Mouse (Mus musculus) limb, embryonic 11.5 days (tissue): ENCODE measurements around the gene 4933427I04Rik. TPM values are rescaled to one million over a fixed set of nuclear protein-coding genes. Genes with fewer than 3 reads are reported as not detected.

Experiments used
- ATAC-seq: fragments of 200-750 bp; cut with Nextera tagmentation; 2 replicates; pipeline ENCODE4 v1.8.0; 2017; ENCODE audit warnings: low read depth; ENCODE audit not compliant: insufficient number of reproducible peaks, low FRiP score, low TSS enrichment
- DNase-seq: peaks from one replicate; pipeline ENCODE4 v3.0.0-alpha.2; 2015; ENCODE audit warnings: low spot score
- H3K27ac ChIP-seq: fragments of 300-500 bp; sonication (generic); replicated peaks from 2 replicates; pipeline ENCODE4 v1.5.1; 2014; ENCODE audit warnings: low read depth, mild to moderate bottlenecking, low read length
- H3K27me3 ChIP-seq: fragments of 300-500 bp; sonication (generic); 2 replicates; pipeline ENCODE4 v1.6.1; 2014; ENCODE audit warnings: mild to moderate bottlenecking, low read length, mixed read lengths; ENCODE audit not compliant: control insufficient read depth, insufficient read depth
- H3K36me3 ChIP-seq: fragments of 300-500 bp; sonication (generic); 2 replicates; pipeline ENCODE4 v1.6.1; 2014; ENCODE audit warnings: mild to moderate bottlenecking, low read length, moderate library complexity, mixed read lengths; ENCODE audit not compliant: control insufficient read depth, insufficient read depth
- H3K4me1 ChIP-seq: fragments of 300-500 bp; sonication (generic); 2 replicates; pipeline ENCODE4 v1.6.1; 2014; ENCODE audit warnings: low read length, mixed read lengths; ENCODE audit not compliant: control insufficient read depth, insufficient read depth
- H3K4me2 ChIP-seq: fragments of 300-500 bp; sonication (generic); 2 replicates; pipeline ENCODE4 v1.6.1; 2014; ENCODE audit warnings: low read depth, mild to moderate bottlenecking, moderate library complexity; ENCODE audit not compliant: severe bottlenecking
- H3K4me3 ChIP-seq: fragments of 300-500 bp; sonication (generic); 2 replicates; pipeline ENCODE4 v1.5.1; 2014; ENCODE audit warnings: low read depth, low read length
- H3K9ac ChIP-seq: fragments of 300-500 bp; sonication (generic); 2 replicates; pipeline ENCODE4 v1.6.1; 2014; ENCODE audit warnings: mild to moderate bottlenecking, low read length
- H3K9me3 ChIP-seq: fragments of 300-500 bp; sonication (generic); 2 replicates; pipeline ENCODE4 v1.6.1; 2016; ENCODE audit warnings: low read length; ENCODE audit not compliant: control insufficient read depth
- WGBS: fragments of 180-500 bp; shearing (Covaris S2); extraction: QIAGEN DNeasy Blood & Tissue Kit; methylation state at CpG from one replicate; pipeline ENCODE4 v1.1.7; 2014; 5-methylcytosine and 5-hydroxymethylcytosine counted together
- polyA plus RNA-seq: library from polyadenylated mRNA; unstranded; fragments of >200 nt; fragmentation: Nextera tagmentation; extraction: Ambion mirVana; gene quantifications from 2 replicates; pipeline ENCODE4 v1.2.1, GENCODE M21; 2014

4933427I04Rik gene
- polyA plus RNA-seq, 1 experiment from 2014 or later: not detected

DNA sequence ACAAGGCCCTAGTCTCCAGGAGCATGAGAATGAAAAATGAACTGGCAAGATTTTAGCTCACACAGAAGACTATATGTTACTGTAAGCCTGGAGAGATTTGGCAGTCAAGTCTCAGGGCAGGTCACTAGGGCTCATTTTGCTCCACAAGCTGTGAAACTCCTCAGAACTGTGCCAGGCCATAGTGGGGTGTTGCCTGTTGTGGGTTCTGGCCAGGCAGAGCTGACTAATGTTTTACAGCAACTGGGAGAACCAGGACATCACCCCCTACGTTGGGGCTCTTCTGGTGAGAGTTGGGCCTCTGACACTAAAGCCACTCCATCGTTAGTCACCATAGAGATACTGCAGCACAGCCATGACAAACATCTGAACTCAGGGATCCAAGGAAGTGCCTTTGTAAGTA is 324 bp downstream of the 4933427I04Rik start:
- Histone ChIP-seq H3K9me3 (no peaks in the 10 kb centered on the region), H3K27ac (no peak overlapping the region), H3K4me1 (no peaks in the 10 kb centered on the region), H3K4me2 (no peak overlapping the region), H3K27me3 (no peaks in the 10 kb centered on the region), H3K36me3 (no peaks in the 10 kb centered on the region), H3K4me3 (no peak overlapping the region), H3K9ac (no peak overlapping the region)
- DNase-seq (no peak), ATAC-seq (no peak)
- 58% methylated on average over 2 of the region's 2 CpGs for WGBS

DNA sequence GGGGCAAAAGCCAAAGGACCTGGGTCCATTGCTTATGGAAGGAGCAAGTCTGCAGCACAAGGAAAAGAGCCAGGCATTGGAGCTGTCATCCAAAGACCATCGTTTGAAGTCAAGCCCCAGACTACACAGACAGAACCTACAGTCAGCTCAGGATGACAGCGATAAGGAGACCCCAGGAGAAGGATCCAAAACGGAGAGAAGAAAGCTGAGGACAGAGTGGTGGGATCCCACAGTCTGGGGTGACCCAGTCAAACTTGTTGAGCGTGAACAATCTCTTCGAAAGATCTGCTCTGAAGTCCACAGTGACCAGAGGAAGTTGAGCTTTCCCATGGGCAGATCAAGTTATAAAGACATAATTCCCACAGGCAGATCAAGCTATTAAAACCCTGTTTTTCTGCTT is 1.1 kb downstream of the 4933427I04Rik start:
- Histone ChIP-seq H3K4me1 (no peaks in the 10 kb centered on the region), H3K36me3 (no peaks in the 10 kb centered on the region), H3K4me2 (no peak overlapping the region), H3K4me3 (no peak overlapping the region), H3K27me3 (no peaks in the 10 kb centered on the region), H3K9ac (no peak overlapping the region), H3K9me3 (no peaks in the 10 kb centered on the region), H3K27ac (no peak overlapping the region)
- WGBS: 80% methylated on average over 5 of the region's 5 CpGs
- no peak for DNase-seq
- no peak for ATAC-seq

- H3K9me3 ChIP-seq: no peaks in the 10 kb centered on the region
- DNase-seq (no peak), ATAC-seq (no peak)
- H3K4me1 ChIP-seq: no peaks in the 10 kb centered on the region
- H3K4me2 ChIP-seq: no peak overlapping the region
- no peak overlapping the region for H3K9ac ChIP-seq
- no peak overlapping the region for H3K4me3 ChIP-seq
- H3K36me3 ChIP-seq: no peaks in the 10 kb centered on the region
- H3K27me3 ChIP-seq: no peaks in the 10 kb centered on the region
- H3K27ac ChIP-seq: no peak overlapping the region
- 93% methylated on average over 5 of the region's 5 CpGs for WGBS
These were observed 34.2 kb downstream of the 4933427I04Rik start for GRCm38 (mm10) chr4:123893726-123894125.

DNA sequence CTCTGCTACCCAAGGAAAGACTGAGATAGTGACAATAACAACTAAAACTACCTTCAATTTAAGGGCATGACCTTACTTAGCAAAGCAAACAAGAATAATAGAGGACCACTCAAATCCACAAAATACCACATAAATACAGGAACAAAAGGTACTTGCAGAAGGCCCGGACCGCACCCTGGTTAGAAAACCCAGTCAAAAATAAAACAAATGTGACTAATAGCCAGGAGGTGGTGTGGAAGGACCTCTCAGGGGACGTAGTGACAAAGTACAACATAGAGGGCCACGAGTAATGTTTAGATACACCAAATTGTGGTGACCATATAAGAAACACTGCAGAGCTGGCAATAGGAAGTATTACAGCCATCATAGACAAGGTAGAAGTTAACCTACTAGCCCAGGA is 34.8 kb downstream of the 4933427I04Rik start:
- no peak for ATAC-seq
- Histone ChIP-seq H3K4me1 (no peaks in the 10 kb centered on the region), H3K27ac (no peak overlapping the region), H3K4me3 (no peak overlapping the region), H3K36me3 (no peaks in the 10 kb centered on the region), H3K4me2 (no peak overlapping the region), H3K9ac (no peak overlapping the region), H3K9me3 (no peaks in the 10 kb centered on the region), H3K27me3 (no peaks in the 10 kb centered on the region)
- 88% methylated on average over 4 of the region's 4 CpGs for WGBS
- DNase-seq: no peak

GRCm38 (mm10) chr4:123898696-123899095 is 39.2 kb downstream of the 4933427I04Rik start:
- DNase-seq: peak; percentile 71
- no peak for ATAC-seq
- Histone ChIP-seq H3K9me3 (no peaks in the 10 kb centered on the region), H3K4me1 (no peaks in the 10 kb centered on the region), H3K36me3 (no peaks in the 10 kb centered on the region), H3K27ac (no peak overlapping the region), H3K9ac (no peak overlapping the region), H3K4me3 (no peak overlapping the region), H3K4me2 (no peak overlapping the region), H3K27me3 (no peaks in the 10 kb centered on the region)
- 12% methylated on average over 5 of the region's 5 CpGs for WGBS

DNA sequence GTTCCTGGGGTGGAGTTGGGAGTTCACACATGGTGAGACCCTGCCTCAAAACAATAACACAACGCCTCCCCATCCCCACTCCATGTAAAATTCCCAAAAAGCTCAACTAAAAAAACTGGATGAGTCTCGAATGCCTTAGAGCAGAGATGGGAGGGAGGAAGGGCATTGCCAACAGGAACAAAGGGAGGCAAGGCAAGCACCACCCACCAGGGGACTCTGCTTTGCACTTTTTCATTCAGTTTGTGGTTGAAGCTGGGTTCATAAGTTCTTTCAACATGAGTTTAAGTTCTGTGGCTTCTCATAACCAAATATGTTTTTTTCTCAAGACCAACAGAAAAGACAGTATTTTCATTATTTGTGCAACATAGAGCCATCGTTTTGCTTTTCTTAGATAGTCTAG is 44.0 kb downstream of the 4933427I04Rik start:
- Histone ChIP-seq H3K36me3 (no peaks in the 10 kb centered on the region), H3K9me3 (no peaks in the 10 kb centered on the region), H3K4me2 (no peak overlapping the region), H3K4me1 (0 out of 2 replicates have a peak, but pooled peaks cover 2% of the 10 kb centered on the region), H3K27me3 (no peaks in the 10 kb centered on the region), H3K9ac (no peak overlapping the region), H3K27ac (no peak overlapping the region), H3K4me3 (no peak overlapping the region)
- WGBS: 80% methylated on average over 3 of the region's 3 CpGs
- DNase-seq (no peak), ATAC-seq (no peak)

- WGBS: 1% methylated on average over 49 of the region's 49 CpGs
- Histone ChIP-seq H3K27me3 (no peaks in the 10 kb centered on the region), H3K4me3 (peak within 1 kb of the TSS; percentile 72), H3K9me3 (no peaks in the 10 kb centered on the region), H3K36me3 (no peaks in the 10 kb centered on the region), H3K4me2 (peak within 1 kb of the TSS; percentile 56), H3K27ac (peak within 1 kb of the TSS; percentile 65), H3K4me1 (0 out of 2 replicates have a peak, but pooled peaks cover 2% of the 10 kb centered on the region), H3K9ac (peak within 1 kb of the TSS; percentile 57)
- DNase-seq (peak; percentile 99), ATAC-seq (peak; percentile 100)
These were observed 45.0 kb downstream of the 4933427I04Rik start, which contains the start of gene Mycbp for GRCm38 (mm10) chr4:123904333-123905125. Gene Mycbp, plus strand, starts transcription at chr4:123904832.

DNA sequence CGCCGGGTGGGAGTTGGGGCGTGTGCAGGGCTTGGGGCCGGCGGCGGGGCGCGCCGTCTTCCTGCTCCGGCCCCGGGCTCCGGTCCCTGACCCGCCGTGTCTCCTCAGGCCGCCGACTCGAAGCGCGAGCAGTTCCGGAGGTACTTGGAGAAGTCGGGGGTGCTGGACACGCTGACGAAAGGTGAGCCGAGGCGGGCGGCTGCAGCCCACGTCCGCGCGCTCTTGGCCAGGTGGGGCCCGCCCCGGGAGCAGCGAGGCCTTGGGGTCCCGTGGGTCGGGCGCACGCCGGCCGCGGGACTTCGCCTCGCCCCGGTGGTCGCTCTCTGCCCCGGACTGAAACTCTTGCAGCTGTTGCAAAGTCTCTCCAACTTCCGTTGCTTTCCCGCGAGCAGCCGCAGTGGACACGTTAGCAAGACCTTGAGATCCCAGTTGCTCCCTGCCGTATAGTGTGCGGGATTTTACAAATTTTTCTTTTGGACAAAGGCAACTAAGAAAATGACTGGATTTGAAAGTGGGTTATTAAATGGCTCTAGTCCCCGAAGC is 45.7 kb downstream of the 4933427I04Rik start:
- no peak; the same call in 1 of the 2 replicates for ATAC-seq
- peak overlapping the region; percentile 72 for H3K4me3 ChIP-seq
- under 1% methylated on average over 52 of the region's 53 CpGs for WGBS

More for the DNA sequence above, 45.7 kb downstream of the 4933427I04Rik start:
- DNase-seq: no peak
- H3K9me3 ChIP-seq: no peaks in the 10 kb centered on the region
- peak overlapping the region; percentile 65 for H3K27ac ChIP-seq
- H3K27me3 ChIP-seq: no peaks in the 10 kb centered on the region
- peak overlapping the region; percentile 57 for H3K9ac ChIP-seq
- peak overlapping the region; percentile 55 for H3K4me2 ChIP-seq
- H3K4me1 ChIP-seq: 0 out of 2 replicates have a peak, but pooled peaks cover 2% of the 10 kb centered on the region
- H3K36me3 ChIP-seq: no peaks in the 10 kb centered on the region; the same call in 1 of the 2 replicates
